Mouse (Mus musculus) lung, adult 18-20 months (tissue): ENCODE data around the gene Dnah7a.
"Not testable (repeated sequence)": the region's sequence is repeated elsewhere in the genome, so short reads cannot be mapped to it uniquely, and the experiment has no call there.

ENCODE experiments used
- DNase-seq, 2 experiments: peaks; one replicate each; pipeline ENCODE4 v3.0.0; 2022; ENCODE audit warnings: mixed read lengths in 2 of 2

The Dnah7a gene

DNA sequence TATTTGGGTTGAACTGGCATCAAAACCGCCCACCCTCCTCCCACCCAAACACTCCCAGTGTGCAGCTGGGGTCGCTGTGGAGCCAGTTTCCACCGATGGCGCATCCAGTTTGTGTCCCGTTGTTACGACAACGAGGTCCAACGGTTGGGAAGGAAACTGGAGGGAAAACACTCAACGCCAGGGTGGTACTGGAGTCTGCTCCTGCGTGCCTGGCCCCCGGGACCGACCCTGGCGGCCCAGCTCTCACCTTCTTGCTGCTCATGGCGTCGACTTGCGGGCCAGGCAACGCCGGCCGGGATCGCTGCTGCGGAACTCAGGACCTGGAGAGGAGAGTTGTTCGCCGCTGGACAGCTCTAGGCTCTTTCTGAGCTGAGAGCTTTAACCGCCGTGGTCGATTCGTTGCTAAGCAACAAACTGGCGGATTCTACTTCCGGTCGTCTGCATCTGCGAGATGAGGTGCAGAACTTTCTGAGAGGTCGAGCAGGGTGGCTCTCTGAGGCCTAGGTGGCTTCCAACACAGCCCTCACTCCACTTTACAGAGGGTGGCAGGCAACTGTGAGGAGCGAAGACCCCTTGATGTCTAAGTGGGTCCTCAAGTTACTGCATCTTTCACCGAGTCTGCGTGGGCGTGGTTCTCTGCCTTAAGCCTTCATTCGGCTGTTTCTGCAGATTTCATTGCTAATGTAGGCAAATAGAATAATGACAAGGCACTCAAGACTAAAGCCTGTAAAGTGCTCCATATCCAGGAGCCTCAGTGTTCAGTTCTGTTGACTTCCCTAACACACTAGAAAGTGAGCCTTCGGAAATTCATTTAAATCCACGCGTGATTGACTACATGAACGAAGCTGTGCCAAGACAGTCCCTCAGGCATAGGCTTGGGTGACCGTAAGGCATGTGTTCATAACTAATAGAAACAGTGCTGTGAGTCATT lies at the start of gene Dnah7a:
Dnah7a (minus strand) TSS at position 354 of the 931 bp plus-strand sequence.
- DNase-seq: peak; percentile 15 to 32

DNA sequence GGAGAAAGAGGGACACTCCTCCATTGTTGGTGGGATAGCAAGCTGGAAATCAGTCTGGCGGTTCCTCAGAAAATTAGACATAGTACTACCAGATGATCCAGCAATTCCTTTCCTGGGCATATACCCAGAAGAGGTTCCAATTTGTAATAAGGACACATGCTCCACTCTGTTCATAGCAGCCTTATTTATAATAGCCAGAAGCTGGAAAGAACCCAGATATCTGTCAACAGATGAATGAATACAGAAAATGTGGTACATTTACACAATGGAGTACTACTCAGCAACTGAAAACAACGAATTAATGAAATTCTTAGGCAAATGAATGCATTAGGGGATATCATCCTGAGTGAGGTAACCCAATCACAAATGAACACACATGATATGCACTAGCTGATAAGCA lies 46.9 kb upstream of the Dnah7a start:
- not testable (repeated sequence) for DNase-seq

DNA sequence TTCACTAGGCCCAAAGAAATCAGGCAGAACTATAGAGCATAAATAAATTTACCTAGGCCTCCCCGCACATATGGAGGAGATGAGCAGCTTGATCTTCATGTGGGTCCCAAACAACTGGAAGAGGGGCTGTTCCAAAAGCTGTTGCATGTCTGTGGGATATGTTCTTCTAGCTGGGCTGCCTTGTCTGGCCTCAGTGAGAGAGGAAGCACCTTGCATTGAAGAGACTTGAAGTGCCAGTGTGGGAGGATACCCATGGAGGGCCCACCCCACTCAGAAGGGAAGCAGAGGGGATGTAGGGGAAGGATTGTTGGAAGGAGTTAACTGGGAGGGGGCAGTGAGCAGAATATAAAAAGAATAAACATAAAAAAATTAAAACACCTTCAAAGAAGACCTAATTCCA lies 44.6 kb upstream of the Dnah7a start:
- no peak for DNase-seq

DNA sequence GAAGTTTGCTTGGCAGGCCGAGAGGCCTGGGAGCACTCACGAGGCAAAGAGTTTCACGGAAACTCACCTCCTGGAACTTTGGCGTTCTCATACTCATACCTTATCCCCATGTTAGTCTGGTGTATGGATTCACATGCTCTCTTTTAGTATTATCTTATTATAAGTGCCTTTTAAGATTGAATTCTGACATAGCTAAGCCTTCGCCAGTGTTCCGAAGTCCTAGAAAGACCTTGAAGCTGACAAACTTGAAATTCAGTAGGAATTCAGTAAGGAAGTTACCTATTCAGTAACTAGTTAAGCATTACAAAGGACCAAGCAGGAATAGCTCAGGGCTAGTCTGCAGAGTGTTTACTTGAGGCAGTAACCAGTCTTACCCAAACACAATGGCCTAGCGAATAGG lies 44.1 kb upstream of the Dnah7a start:
- not testable (repeated sequence) for DNase-seq

DNA sequence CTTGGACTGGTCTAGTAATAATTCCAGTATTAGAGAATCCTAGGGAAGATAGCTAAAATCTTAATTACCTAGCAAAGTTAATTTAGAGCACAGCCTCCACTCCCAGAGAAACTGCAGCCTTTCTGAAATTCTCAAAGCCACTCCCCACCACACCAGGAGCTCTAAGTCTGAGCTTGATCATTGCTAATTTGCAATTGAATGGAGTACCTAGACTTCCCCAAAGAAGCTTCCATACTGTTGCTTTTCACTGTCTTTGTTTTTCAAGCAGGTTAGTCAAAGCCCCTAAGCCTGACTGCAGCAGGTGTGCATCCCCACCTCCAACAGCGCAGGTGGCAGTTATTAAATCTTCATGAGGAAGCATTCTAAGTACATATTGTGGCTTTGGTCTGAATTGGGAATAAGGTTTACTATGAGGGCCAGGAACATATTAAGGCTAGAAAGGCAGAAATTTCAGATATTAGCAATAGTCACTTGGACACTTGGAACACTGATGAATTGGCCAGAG lies 43.3 kb upstream of the Dnah7a start:
- not testable (repeated sequence) for DNase-seq

DNA sequence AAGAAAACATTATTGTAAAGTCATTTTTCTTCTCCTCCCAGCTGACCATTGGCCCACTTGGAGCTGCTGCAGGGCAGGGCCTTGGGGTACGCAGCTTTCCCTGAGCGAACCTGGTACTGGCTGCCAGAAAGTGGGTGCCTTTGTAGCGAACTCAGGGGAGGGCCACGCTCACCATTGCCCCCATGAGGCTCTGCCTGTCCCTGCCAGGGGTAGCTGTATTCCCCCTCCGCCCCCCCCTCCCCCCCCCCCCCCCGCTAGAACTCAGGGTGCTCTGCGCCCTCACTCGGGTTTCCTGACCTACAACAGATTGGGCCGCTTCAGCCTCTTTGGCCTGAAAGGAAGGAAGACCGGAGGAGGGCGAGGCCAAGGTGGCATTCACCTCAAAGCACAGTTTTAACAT lies 42.0 kb upstream of the Dnah7a start:
- no peak for DNase-seq

DNA sequence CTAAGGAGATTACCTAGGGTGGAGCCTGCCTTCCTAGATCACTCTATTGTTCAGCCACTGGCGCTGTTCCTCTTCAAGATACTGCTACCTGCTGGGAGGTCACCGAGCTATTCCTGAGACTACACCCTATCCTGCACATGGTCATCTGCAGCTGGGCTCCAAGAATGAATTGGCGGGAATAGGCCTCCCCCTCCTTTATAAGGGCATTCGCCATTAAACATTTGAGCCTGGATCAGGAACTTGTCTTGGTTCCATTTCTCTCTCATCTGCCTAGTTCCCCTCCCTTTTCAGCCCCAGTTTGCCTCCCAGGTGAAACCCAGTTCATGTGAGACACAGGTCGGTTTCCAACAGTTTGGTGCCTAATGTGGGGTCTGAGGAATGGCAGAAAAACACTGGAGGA lies 39.4 kb upstream of the Dnah7a start:
- no peak for DNase-seq

DNA sequence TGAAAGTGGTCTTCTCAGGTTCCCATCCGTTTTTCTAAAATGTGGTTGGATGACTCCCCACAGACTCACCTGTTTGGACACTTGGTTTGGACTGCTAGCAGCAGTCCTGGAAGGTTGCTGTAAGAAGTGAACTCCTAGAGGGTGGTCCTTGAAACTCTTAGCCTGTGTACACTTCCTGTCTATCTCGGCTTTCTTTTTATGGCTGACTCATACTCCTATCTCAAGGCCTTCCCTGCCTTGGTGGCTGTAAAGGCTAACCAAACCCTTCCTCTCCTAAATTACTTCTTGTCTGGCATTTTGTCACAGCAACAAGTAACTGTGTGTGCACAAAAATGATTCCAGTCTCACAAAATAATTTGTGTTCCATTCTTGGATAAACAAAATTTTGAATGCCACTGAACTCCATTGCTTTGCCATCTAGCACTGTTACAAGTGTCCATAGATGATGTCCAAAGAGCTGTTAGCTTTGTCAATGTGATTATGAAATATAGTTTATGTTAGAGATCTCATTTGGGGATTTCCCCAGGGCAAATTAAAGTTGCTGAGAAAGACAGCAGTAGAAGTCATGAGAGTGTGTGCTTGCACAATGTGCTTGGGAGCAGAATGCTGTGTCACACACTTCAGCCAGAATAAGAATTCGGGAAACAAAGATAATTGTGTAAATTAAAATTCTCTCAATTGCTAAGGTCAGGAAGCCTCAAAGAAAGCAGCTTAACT lies 35.3 kb upstream of the Dnah7a start:
- no peak for DNase-seq

DNA sequence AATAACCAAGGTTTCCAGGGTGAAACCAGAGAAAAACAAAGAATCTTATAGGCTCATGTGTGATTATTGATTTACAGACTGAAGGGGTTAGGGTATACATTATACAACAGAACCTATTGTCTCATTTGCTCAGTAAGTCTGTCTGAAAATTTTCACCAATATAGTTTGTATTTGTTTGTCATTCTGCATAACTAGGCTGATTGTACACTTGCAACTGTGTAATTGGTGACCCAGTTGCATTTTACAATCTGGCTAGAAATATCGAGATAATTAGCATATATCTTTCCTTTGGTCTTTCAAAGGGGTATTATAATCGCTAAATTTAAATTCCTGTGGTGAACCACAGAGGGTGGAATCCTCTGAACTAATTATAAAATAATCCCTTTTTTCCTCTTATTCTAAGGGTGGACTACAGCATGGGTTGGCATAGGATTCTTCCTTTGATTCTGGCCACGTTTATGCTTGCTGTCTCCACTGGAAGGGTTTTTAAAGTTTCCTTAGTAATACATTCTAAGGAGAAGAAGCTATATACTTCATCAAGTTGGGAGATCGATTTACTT lies 34.3 kb upstream of the Dnah7a start:
- no peak for DNase-seq

DNA sequence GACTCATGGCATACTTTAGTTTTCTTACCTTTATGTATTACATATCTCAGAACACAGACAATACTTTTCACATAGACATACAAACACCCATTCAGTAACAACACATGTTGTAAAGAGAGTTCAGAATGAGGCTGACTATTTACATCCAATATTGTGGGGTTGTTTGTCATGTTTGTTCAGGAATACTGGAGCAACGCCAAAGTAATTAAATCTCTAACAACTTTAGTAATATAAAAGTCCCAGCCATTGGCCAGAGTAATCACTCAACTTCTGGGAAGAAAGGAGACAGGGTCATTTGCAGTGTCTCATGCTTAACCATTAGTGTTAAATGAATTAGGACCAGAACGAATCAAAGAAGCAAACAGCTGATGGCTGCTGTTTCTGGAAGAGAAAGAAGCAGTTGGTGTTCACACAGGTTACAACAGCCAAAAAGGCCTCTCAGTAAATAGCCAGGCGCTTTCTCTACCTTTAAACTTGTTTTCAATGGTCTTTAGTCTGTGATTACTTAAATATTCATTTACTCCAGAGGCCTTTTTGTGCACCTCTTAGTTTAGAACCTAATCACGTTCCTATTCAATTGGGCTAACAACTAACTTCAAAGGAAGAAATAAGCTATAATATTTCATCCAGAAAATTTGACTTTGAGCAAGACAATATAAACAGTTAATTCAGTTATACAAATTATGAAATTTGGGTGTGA lies 33.6 kb upstream of the Dnah7a start:
- DNase-seq: not testable (repeated sequence)

DNA sequence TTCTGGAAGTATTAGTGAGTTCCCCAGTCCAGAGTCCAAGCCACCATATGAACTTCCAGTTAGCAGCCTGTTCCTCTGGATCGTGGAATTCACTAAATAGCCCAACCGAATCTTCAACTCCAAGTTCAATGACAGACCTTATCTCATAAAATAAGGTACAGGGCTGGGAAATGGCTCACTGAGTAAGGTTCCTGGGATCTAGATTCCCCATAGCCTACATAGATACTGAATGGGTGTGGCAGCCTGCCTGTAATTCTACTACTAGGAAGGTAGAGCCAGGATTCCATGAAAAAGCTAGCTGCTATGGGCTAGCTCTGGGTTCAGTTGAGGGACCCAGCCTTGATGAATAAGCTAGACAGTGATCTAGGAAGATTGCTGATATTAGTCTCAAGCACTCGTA lies 30.0 kb upstream of the Dnah7a start:
- no peak for DNase-seq

DNA sequence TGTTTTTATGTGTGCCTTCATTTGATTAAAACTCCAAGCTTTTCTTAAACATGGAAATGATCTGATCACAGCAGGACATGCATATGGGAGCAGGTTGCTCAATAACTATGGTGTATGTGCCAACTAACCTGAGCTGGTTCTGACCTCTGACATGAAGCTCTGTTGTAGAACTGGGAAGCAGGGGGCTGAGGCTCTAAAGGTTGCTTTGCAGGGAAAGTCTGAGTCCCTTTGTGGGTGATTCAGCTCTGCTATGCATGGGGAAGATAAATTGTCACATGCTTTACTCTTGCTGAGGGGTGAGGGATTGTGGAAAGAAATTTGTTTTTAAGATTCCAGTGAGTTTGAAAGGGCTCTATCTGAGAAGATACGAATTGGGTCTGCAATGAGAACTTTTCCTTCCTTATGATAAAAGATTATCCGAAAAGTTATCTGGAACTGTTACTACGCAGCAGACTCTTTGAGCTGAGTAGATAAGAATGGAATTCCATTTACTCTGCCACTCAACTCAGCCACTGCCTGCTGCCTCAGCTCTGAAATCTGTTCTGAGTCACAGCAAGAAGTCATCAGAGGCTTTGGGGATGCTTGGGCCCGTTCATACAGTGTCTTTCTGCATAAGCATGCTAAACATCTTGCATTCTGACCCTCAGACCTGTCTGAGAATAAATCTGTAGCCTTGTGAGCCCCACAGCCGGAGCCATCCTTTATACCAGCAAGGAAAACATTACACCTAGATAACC lies 22.1 kb upstream of the Dnah7a start:
- DNase-seq: no peak

DNA sequence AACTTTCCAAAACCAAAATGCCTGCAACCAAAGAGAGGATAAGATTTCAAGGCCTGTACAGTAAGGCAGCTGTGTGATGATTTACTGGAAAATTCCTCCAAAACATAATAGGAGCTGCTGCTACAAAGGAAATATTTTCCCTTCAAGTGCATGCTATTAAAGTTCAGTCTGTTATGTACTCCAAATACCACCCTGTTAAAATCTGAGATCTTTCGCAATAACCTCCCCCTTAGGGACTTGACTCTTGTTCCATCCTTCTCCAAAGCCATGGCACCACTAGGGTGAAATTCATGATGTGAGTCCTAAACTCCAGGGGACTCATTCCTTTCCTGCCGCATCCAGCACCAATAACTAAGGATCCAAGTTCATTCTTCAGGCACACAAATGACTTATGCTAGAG lies 20.3 kb upstream of the Dnah7a start:
- DNase-seq: no peak

DNA sequence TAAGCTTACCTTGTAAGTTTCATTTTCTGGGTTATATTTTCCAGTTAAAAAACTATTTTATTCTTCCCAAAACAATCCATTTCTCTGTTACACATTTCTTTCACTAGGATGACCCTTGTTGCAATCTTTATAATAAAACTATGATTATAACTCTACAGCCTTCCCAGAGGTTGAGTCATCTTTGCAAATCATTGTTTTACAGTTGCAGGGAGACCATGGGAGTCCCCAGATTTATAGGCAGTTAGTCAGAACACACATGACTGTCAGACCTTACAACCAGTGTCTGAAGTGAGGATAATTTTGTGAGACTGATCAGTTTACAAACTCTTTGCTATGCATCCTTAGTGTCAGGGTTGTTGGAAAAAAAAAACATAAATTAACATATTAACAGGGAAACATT lies 14.8 kb upstream of the Dnah7a start:
- no peak for DNase-seq

DNA sequence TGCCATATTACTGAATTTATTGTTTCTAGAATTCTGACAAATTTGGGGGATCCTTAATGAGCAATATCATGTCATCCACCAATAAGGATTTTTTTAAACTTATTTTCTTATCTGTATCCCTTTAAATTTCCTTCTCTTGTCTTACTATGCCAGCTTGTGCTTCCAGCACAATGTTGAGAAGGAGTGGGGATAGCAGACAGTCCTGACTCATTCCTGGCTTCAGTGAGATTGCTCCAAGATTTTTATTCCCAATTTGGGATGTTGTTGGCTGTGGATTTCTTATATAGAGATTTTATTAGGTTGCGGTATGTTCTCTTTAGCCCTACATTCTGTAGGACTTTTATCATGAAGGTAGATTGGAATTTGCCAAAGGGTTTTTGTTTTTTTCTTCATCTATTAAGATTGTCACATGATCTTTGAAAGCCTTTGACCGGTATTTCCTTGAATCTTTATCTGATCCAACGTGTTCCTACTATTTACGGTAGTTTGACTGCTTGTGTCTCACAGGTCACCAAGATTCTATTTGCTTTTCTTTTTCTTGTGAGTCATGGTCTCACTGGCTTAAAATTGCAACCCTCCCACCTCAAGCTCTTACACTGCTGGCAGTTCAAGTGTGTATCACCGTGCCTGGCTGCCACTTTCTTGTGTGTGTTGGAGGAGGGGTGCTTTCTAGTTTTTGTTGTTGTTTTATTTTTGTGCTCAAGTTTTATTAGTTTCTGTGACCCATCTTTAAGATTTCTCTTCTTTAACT lies 14.2 kb upstream of the Dnah7a start:
- no peak for DNase-seq

DNA sequence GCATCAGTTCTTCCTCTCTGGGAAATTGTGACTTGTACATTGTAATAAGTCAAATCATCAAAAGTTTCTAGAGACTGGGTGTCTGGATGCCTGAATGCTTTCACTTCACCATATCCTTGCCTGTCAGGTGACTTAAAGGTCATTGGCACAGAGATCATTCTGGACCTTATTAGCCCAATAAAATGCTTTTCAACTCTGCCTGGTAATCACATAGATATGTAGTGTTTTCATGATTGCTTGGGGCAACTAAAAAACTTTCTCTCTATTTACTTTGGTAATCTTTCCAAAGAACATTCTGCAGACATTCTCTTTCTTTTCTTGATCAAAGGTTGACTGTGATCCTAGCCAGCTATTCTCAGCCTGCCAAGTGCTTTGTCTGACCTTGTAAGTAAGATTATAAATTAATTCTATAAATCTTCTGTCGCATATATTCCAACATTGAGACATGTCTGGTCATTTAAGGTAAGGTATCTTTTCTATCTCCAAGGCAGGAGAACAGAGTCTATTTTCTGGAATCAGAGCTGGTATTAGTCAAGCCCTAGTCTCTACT lies 9.5 kb upstream of the Dnah7a start:
- DNase-seq: no peak

DNA sequence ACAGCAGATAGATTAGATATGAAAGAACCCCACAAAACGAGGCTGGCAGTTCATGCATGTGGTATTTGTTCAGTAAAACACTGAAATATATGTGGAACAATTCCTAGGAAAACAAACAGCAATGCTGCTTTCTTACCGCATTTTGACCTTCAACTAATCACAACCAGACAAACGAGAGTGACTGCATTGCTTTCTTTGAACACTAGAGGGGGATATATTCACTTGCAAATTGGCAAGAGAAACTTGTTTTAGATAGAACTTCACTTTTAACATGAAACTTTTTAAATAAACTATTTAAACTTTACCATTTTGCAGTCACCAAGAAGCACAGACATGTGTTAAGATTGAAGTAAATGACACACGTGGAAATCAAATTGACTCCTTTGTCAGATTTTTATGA lies 8.9 kb upstream of the Dnah7a start:
- DNase-seq: no peak

DNA sequence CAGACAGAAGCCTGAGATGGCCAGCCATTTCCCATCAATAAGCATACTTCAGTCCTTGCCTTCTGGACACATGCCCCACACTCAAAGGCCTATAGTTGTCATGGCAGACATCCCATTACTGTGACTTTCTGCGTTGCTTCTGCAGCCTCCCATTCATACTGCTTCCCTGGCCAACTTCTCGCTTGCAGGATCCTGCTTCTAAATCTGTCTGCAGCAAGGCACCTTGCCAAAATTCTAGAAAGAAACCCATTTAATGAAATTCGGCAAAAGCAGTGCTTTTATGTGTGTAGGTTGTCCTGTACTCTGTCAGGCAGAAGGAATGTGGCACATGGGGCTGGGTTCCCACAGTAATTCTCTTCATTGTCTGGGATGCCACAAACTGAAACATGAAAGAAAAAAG lies 6.8 kb upstream of the Dnah7a start:
- DNase-seq: not testable (repeated sequence)

DNA sequence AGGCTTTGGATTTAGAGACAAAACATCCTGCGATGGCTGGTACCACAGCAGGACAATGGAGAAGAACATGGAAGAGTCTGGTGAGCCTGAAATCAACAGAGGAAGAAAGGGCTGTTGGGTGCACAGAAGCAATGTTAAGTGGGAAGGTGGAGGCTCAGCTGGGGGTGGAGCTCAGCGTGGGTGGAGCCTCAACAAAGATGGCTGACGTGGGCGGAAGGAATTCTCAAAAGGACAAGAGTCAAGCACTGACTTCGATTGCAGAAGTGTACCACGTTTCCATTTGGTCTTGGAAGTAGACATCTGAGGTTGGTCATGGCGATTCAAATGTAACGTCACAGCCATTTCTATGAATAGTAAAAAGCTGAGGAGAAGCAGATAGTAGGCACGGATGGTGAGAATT lies 4.5 kb upstream of the Dnah7a start:
- no peak for DNase-seq

DNA sequence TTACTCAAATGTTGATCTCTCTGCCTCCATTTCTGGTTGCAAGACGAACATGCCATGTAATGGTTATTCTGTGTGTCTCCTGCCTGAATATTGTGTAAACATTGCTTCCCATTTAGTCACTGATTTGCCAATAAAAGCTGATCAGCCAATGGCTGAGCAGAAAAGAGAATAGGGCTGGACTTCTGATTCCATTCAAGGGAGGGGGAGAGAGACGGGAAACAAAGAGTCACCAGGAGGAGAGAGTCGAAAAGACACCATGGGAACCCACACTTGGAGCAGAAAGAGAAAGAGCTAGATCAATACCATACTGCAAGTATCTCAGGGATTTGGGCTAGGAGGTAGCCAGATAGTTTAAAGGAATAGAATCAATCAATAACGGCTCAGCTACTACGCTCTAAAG lies 3.0 kb upstream of the Dnah7a start:
- DNase-seq: not testable (repeated sequence)

DNA sequence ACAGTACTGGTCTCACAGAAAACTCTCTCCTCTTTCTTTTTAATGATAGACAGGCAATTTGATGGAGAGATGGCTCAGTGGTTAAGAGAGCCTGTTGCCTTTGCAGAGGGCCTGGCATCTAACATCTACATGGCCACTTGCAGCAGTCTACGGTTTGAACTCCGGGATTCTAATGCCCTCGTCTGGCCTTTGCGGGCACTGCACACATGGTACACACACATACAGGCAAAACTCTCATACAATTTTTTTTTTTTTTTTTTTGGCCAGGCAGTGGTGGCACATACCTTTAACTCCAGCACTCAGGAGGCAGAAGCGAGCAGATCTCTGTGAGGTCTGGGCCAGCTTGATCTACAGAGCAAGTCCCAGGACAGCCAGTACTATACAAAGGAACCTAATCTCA lies 2.4 kb downstream of the Dnah7a start:
- DNase-seq: no peak
